Comparison of ENCODE assay signal across 21 mouse cellular contexts in genomic region chr4:56082411-56082810, GRCm38 (mm10).
"Had no signal": no experiment of that assay in that cellular context is flagged by ENCODE, and none has a peak within 500 bp of the region (broad histone marks: within the 10 kb centered on the region; RNA-seq: fewer than 3 reads in every experiment).

No protein-coding gene starts in this region.

- DNase-seq: gastrocnemius, adult 2 months; gastrocnemius, postnatal 10 days; gastrocnemius, postnatal 25 days; heart, adult 18-20 months; heart, postnatal 10 days; heart, postnatal 4 days; kidney, adult 18-20 months; kidney, adult 8-10 months; kidney, postnatal 10 days; kidney, postnatal 25 days; kidney, postnatal 4 days; left cerebral cortex, postnatal 4 days had no signal

- H3K27ac ChIP-seq: gastrocnemius, adult 2 months; heart, embryonic 10.5 days; hindbrain, embryonic 10.5 days; hindbrain, embryonic 12.5 days; hindbrain, embryonic 14.5 days; intestine, embryonic 15.5 days; layer of hippocampus, adult 2 months; limb, embryonic 13.5 days; limb, embryonic 15.5 days had no signal

- H3K4me3 ChIP-seq: gastrocnemius, adult 2 months; heart, embryonic 10.5 days; heart, embryonic 12.5 days; hindbrain, embryonic 10.5 days; hindbrain, embryonic 12.5 days; intestine, embryonic 15.5 days; layer of hippocampus, adult 2 months; limb, embryonic 13.5 days; limb, embryonic 15.5 days had no signal
